Mouse (Mus musculus) C2C12 (cell line): ENCODE measurements around the gene Pin4. TPM values are rescaled to one million over a fixed set of nuclear protein-coding genes. Genes with fewer than 3 reads are reported as not detected.
A peak's percentile ranks its signal among the peaks of the same experiment; 100 is the strongest.

Source experiments
- H3K27me3 ChIP-seq: one replicate; pipeline ENCODE4 v1.6.1; 2011; ENCODE audit not compliant: control insufficient read depth, insufficient read depth, insufficient read length
- H3K36me3 ChIP-seq: one replicate; pipeline ENCODE4 v1.6.1; 2011; ENCODE audit not compliant: control insufficient read depth, insufficient read depth
- H3K4me3 ChIP-seq: one replicate; pipeline ENCODE4 v1.5.1; 2011; ENCODE audit warnings: mild to moderate bottlenecking, control low read depth; ENCODE audit not compliant: poor library complexity, insufficient read depth, severe bottlenecking
- H3K79me2 ChIP-seq: one replicate; pipeline ENCODE4 v1.6.1; 2011; ENCODE audit not compliant: control insufficient read depth, insufficient read depth
- H3K79me3 ChIP-seq: one replicate; pipeline ENCODE4 v1.6.1; 2011; ENCODE audit warnings: low read depth, control low read depth
- H3ac ChIP-seq: one replicate; pipeline ENCODE3; 2011; ENCODE audit warnings: low read depth; ENCODE audit not compliant: control insufficient read depth, insufficient read length
- CEBPB ChIP-seq: IDR thresholded peaks from one replicate; pipeline ENCODE4 v1.6.1; 2011; ENCODE audit warnings: low read depth, mild to moderate bottlenecking, control low read depth, moderate library complexity
- CTCF ChIP-seq: IDR thresholded peaks from one replicate; pipeline ENCODE4 v1.5.1; 2011; ENCODE audit not compliant: control insufficient read depth, insufficient read depth, insufficient read length
- FOSL1 ChIP-seq: IDR thresholded peaks from one replicate; pipeline ENCODE4 v1.8.0; 2011; ENCODE audit warnings: mild to moderate bottlenecking, low read length; ENCODE audit not compliant: poor library complexity, insufficient read depth, severe bottlenecking
- MAX ChIP-seq: IDR thresholded peaks from one replicate; pipeline ENCODE4 v1.6.1; 2011; ENCODE audit warnings: mild to moderate bottlenecking, control low read depth
- MYOD1 ChIP-seq: IDR thresholded peaks from one replicate; pipeline ENCODE4 v1.6.1; 2011; ENCODE audit warnings: low read depth; ENCODE audit not compliant: control insufficient read depth, insufficient read length
- MYOG ChIP-seq: IDR thresholded peaks from one replicate; pipeline ENCODE4 v1.6.1; 2011; ENCODE audit not compliant: control insufficient read depth, insufficient read length; ENCODE audit errors: extremely low read depth
- USF1 ChIP-seq: IDR thresholded peaks from one replicate; pipeline ENCODE4 v1.6.1; 2011; ENCODE audit warnings: low read depth, mild to moderate bottlenecking, control low read depth, moderate library complexity
- polyA plus RNA-seq: library from polyadenylated mRNA; unstranded; fragments of >200 nt; fragmentation: generic; extraction: Trizol; gene quantifications from one replicate; pipeline ENCODE4 v1.2.1, GENCODE M21; 2012; ENCODE audit warnings: missing spikeins

Gene Pin4
- polyA plus RNA-seq, 1 experiment = 89.0 TPM

- no peaks in the 10 kb centered on the region for H3K27me3 ChIP-seq
- peaks cover 21% of the 10 kb centered on the region for H3K79me3 ChIP-seq
- H3K36me3 ChIP-seq = peaks cover 18% of the 10 kb centered on the region
- TF ChIP-seq CEBPB = no peak
- no peak for TF ChIP-seq MYOD1
- TF ChIP-seq MAX = no peak
- no peak for TF ChIP-seq MYOG
- no peak overlapping the region for H3ac ChIP-seq
- no peak overlapping the region for H3K4me3 ChIP-seq
- H3K79me2 ChIP-seq = peaks cover 15% of the 10 kb centered on the region
Measured at GRCm38 (mm10) chrX:102121321-102121720, 2.1 kb downstream of the Pin4 start.

GRCm38 (mm10) chrX:102141157-102141556, 21.9 kb downstream of the Pin4 start:
- Histone ChIP-seq H3ac (no peak overlapping the region), H3K36me3 (peaks cover 20% of the 10 kb centered on the region), H3K79me2 (no peaks in the 10 kb centered on the region), H3K79me3 (no peaks in the 10 kb centered on the region), H3K27me3 (no peaks in the 10 kb centered on the region), H3K4me3 (no peak overlapping the region)
- no peak for TF ChIP-seq MAX
- no peak for TF ChIP-seq FOSL1
- no peak for TF ChIP-seq MYOG
- TF ChIP-seq MYOD1 = no peak

GRCm38 (mm10) chrX:102156618-102157422, 37.6 kb downstream of the Pin4 start, which contains the start of gene Ercc6l:
Gene Ercc6l (minus strand): TSS chrX:102157091.
- TF ChIP-seq MYOG (no peak), USF1 (peak; percentile 75)
- H3K79me2 ChIP-seq = peaks cover 47% of the 10 kb centered on the region
- H3ac ChIP-seq = peak within 1 kb of the TSS; percentile 82
- no peaks in the 10 kb centered on the region for H3K36me3 ChIP-seq
- H3K4me3 ChIP-seq = peak within 1 kb of the TSS; percentile 39
- no peaks in the 10 kb centered on the region for H3K27me3 ChIP-seq
- H3K79me3 ChIP-seq = peaks cover 42% of the 10 kb centered on the region

GRCm38 (mm10) chrX:102157423-102157791, 38.2 kb downstream of the Pin4 start:
- peaks cover 41% of the 10 kb centered on the region for H3K79me2 ChIP-seq
- no peaks in the 10 kb centered on the region for H3K27me3 ChIP-seq
- H3ac ChIP-seq = peak overlapping the region; percentile 2
- peaks cover 37% of the 10 kb centered on the region for H3K79me3 ChIP-seq
- TF ChIP-seq FOSL1 (no peak), CTCF (no peak), MYOD1 (no peak), USF1 (no peak)
- no peak overlapping the region for H3K4me3 ChIP-seq
- H3K36me3 ChIP-seq = no peaks in the 10 kb centered on the region

GRCm38 (mm10) chrX:102159778-102160177, 40.5 kb downstream of the Pin4 start:
- TF ChIP-seq USF1 (no peak), MAX (no peak), MYOD1 (no peak), FOSL1 (no peak), CEBPB (no peak)
- H3K4me3 ChIP-seq = no peak overlapping the region
- H3K27me3 ChIP-seq = no peaks in the 10 kb centered on the region
- peaks cover 17% of the 10 kb centered on the region for H3K79me2 ChIP-seq
- no peak overlapping the region for H3ac ChIP-seq
- no peaks in the 10 kb centered on the region for H3K36me3 ChIP-seq
- peaks cover 15% of the 10 kb centered on the region for H3K79me3 ChIP-seq

- no peaks in the 10 kb centered on the region for H3K36me3 ChIP-seq
- H3K27me3 ChIP-seq = no peaks in the 10 kb centered on the region
- peaks cover 7% of the 10 kb centered on the region for H3K79me3 ChIP-seq
- H3ac ChIP-seq = no peak overlapping the region
- H3K4me3 ChIP-seq = no peak overlapping the region
- H3K79me2 ChIP-seq = peaks cover 10% of the 10 kb centered on the region
- TF ChIP-seq MAX = no peak
- no peak for TF ChIP-seq CTCF
- no peak for TF ChIP-seq MYOG
- TF ChIP-seq MYOD1 = no peak
- no peak for TF ChIP-seq FOSL1
- no peak for TF ChIP-seq USF1
- TF ChIP-seq CEBPB = no peak
Measured at GRCm38 (mm10) chrX:102160528-102160927, 41.3 kb downstream of the Pin4 start.
